Mouse (Mus musculus) midbrain, postnatal 0 days (tissue): ENCODE data around the gene Alyref2. TPM values are rescaled to one million over a fixed set of nuclear protein-coding genes. Genes with fewer than 3 reads are reported as not detected.
A peak's percentile ranks its signal among the peaks of the same experiment; 100 is the strongest.

Source experiments
- ATAC-seq: fragments of 200-750 bp; cut with Nextera tagmentation; 2 replicates; pipeline ENCODE4 v1.8.0; 2017; ENCODE audit warnings: moderate number of reproducible peaks, mild to moderate bottlenecking, moderate TSS enrichment, moderate library complexity; ENCODE audit not compliant: low FRiP score
- DNase-seq: peaks from one replicate; pipeline ENCODE4 v3.0.0-alpha.2; 2015; ENCODE audit warnings: low spot score
- H3K27ac ChIP-seq: fragments of 300-500 bp; sonication (generic); 2 replicates; pipeline ENCODE4 v1.5.1; 2014; ENCODE audit warnings: low read depth, mild to moderate bottlenecking, low read length, mixed read lengths
- H3K27me3 ChIP-seq: fragments of 300-500 bp; sonication (generic); 2 replicates; pipeline ENCODE4 v1.6.1; 2014; ENCODE audit warnings: low read length, control low read depth, mixed read lengths; ENCODE audit not compliant: insufficient read depth
- H3K36me3 ChIP-seq: fragments of 300-500 bp; sonication (generic); 2 replicates; pipeline ENCODE4 v1.6.1; 2014; ENCODE audit warnings: low read length, control low read depth, mixed read lengths; ENCODE audit not compliant: insufficient read depth
- H3K4me1 ChIP-seq: fragments of 300-500 bp; sonication (generic); 2 replicates; pipeline ENCODE4 v1.6.1; 2014; ENCODE audit warnings: mild to moderate bottlenecking, control low read depth, antibody characterized with exemption, low read length, mixed read lengths; ENCODE audit not compliant: insufficient read depth
- H3K4me2 ChIP-seq: fragments of 300-500 bp; sonication (generic); 2 replicates; pipeline ENCODE4 v1.6.1; 2014; ENCODE audit warnings: low read depth, mild to moderate bottlenecking, low read length, mixed read lengths; ENCODE audit not compliant: poor library complexity, severe bottlenecking
- H3K4me3 ChIP-seq: fragments of 300-500 bp; sonication (generic); 2 replicates; pipeline ENCODE4 v1.5.1; 2014; ENCODE audit warnings: low read depth, mild to moderate bottlenecking, low read length, moderate library complexity
- H3K9ac ChIP-seq: fragments of 300-500 bp; sonication (generic); replicated peaks from 2 replicates; pipeline ENCODE4 v1.6.1; 2014; ENCODE audit warnings: mild to moderate bottlenecking, low read length, moderate library complexity, mixed read lengths; ENCODE audit not compliant: poor library complexity, severe bottlenecking
- H3K9me3 ChIP-seq: fragments of 300-500 bp; sonication (generic); 2 replicates; pipeline ENCODE4 v1.6.1; 2016; ENCODE audit warnings: low read length, control low read depth
- CTCF ChIP-seq: IDR thresholded peaks from 2 replicates; pipeline ENCODE4 v1.5.1; 2016; ENCODE audit warnings: antibody characterized with exemption, mild to moderate bottlenecking
- WGBS: fragments of 180-500 bp; shearing (Covaris S2); extraction: QIAGEN DNeasy Blood & Tissue Kit; methylation state at CpG from one replicate; pipeline ENCODE4 v1.1.7; 2014; 5-methylcytosine and 5-hydroxymethylcytosine counted together
- polyA plus RNA-seq: library from polyadenylated mRNA; unstranded; fragments of >200 nt; fragmentation: Nextera tagmentation; extraction: Ambion mirVana; gene quantifications from 2 replicates; pipeline ENCODE4 v1.2.1, GENCODE M21; 2015
- total RNA-seq: library from RNA; depleted of rRNA; stranded (reverse); fragments of >200 nt; gene quantifications from 2 replicates; pipeline ENCODE4 v1.2.3, GENCODE M21; 2014

Alyref2 gene
- total and polyA plus RNA-seq, 2 experiments from 2014 or later: 9.4 to 22.1 TPM

GRCm38 (mm10) chr1:171473506-171473905 lies 29.8 kb upstream of the Alyref2 start:
- Histone ChIP-seq H3K9me3 (no peaks in the 10 kb centered on the region), H3K9ac (no peak overlapping the region), H3K4me1 (no peaks in the 10 kb centered on the region), H3K27me3 (no peaks in the 10 kb centered on the region), H3K36me3 (no peaks in the 10 kb centered on the region), H3K27ac (no peak overlapping the region), H3K4me3 (no peak overlapping the region), H3K4me2 (no peak overlapping the region)
- ATAC-seq (no peak), DNase-seq (no peak)
- 74% methylated on average over 4 of the region's 4 CpGs for WGBS
- TF ChIP-seq CTCF: no peak

GRCm38 (mm10) chr1:171473920-171474640 lies 29.2 kb upstream of the Alyref2 start:
- Histone ChIP-seq H3K4me2 (no peak overlapping the region), H3K9ac (no peak overlapping the region), H3K9me3 (no peaks in the 10 kb centered on the region), H3K4me3 (no peak overlapping the region), H3K27me3 (no peaks in the 10 kb centered on the region), H3K36me3 (no peaks in the 10 kb centered on the region), H3K4me1 (no peaks in the 10 kb centered on the region), H3K27ac (no peak overlapping the region)
- TF ChIP-seq CTCF: no peak
- ATAC-seq: no peak
- WGBS: 77% methylated on average over 9 of the region's 9 CpGs
- DNase-seq: no peak

GRCm38 (mm10) chr1:171477123-171477522 lies 26.2 kb upstream of the Alyref2 start:
- Histone ChIP-seq H3K27me3 (no peaks in the 10 kb centered on the region), H3K9me3 (no peaks in the 10 kb centered on the region), H3K4me1 (no peaks in the 10 kb centered on the region), H3K4me3 (no peak overlapping the region), H3K9ac (no peak overlapping the region), H3K36me3 (no peaks in the 10 kb centered on the region), H3K27ac (no peak overlapping the region), H3K4me2 (no peak overlapping the region)
- TF ChIP-seq CTCF: no peak
- ATAC-seq (no peak), DNase-seq (no peak)
- WGBS: 81% methylated on average over 8 of the region's 8 CpGs

- Histone ChIP-seq H3K4me1 (no peaks in the 10 kb centered on the region), H3K4me3 (peak overlapping the region; percentile 17; the same call in 1 of the 2 replicates), H3K27ac (no peak overlapping the region), H3K4me2 (peak overlapping the region; percentile 10), H3K9ac (no peak overlapping the region), H3K9me3 (no peaks in the 10 kb centered on the region), H3K36me3 (no peaks in the 10 kb centered on the region), H3K27me3 (no peaks in the 10 kb centered on the region)
- no peak for TF ChIP-seq CTCF
- peak; percentile 7 for DNase-seq
- WGBS: 66% methylated on average over 27 of the region's 27 CpGs
- ATAC-seq: peak; percentile 56; the same call in 1 of the 2 replicates
Observed at GRCm38 (mm10) chr1:171477758-171478545, 25.3 kb upstream of the Alyref2 start.

GRCm38 (mm10) chr1:171478968-171479367 lies 24.3 kb upstream of the Alyref2 start:
- Histone ChIP-seq H3K4me1 (no peaks in the 10 kb centered on the region), H3K9me3 (no peaks in the 10 kb centered on the region), H3K4me3 (no peak overlapping the region), H3K9ac (no peak overlapping the region), H3K27me3 (no peaks in the 10 kb centered on the region), H3K27ac (no peak overlapping the region), H3K4me2 (no peak overlapping the region), H3K36me3 (no peaks in the 10 kb centered on the region)
- DNase-seq (peak; percentile 64), ATAC-seq (no peak)
- peak; percentile 83 for TF ChIP-seq CTCF
- 44% methylated on average over 2 of the region's 2 CpGs for WGBS

- TF ChIP-seq CTCF: no peak
- H3K9ac ChIP-seq: no peak overlapping the region
- no peaks in the 10 kb centered on the region for H3K27me3 ChIP-seq
- H3K9me3 ChIP-seq: peaks cover 7% of the 10 kb centered on the region; the same call in 1 of the 2 replicates
- H3K27ac ChIP-seq: no peak overlapping the region
- no peak overlapping the region for H3K4me3 ChIP-seq
- ATAC-seq: no peak
- DNase-seq: no peak
- no peaks in the 10 kb centered on the region for H3K36me3 ChIP-seq
- no peak overlapping the region for H3K4me2 ChIP-seq
- 91% methylated on average over 13 of the region's 13 CpGs for WGBS
- H3K4me1 ChIP-seq: no peaks in the 10 kb centered on the region
Observed at GRCm38 (mm10) chr1:171494241-171494640, 9.0 kb upstream of the Alyref2 start.
